Mouse (Mus musculus): Measurements from ENCODE around the gene Cfap70. TPM values are rescaled to one million over a fixed set of nuclear protein-coding genes. Genes with fewer than 3 reads are reported as not detected.
A peak's percentile ranks its signal among the peaks of the same experiment; 100 is the strongest.

Cfap70 gene
- under 1 TPM in 1 of 2 experiments, not detected in 1; 0.69 TPM for total RNA-seq (2021)
- long read RNA-seq, experiment 1, result 0 reads
- long read RNA-seq, experiment 2, result 0 reads

- DNase-seq, result peak; percentile 51 to 62
Measured at GRCm38 (mm10) chr14:20451765-20452331, at the start of gene Cfap70. Cfap70 (minus strand) TSS chr14:20452226.

GRCm38 (mm10) chr14:20499982-20500381 lies 48.0 kb upstream of the Cfap70 start:
- no peak for DNase-seq

- no peak for DNase-seq
Measured at GRCm38 (mm10) chr14:20496603-20497002, 44.6 kb upstream of the Cfap70 start, which contains the start of gene Mss51. Mss51 (minus strand) TSS chr14:20496901.

- DNase-seq, result no peak
Measured at GRCm38 (mm10) chr14:20486031-20486430, 34.0 kb upstream of the Cfap70 start.

GRCm38 (mm10) chr14:20482051-20482751 lies 30.2 kb upstream of the Cfap70 start:
- DNase-seq, result no peak

GRCm38 (mm10) chr14:20481211-20481610 lies 29.2 kb upstream of the Cfap70 start:
- peak in 1 of 2 experiments; percentile 15 for DNase-seq

- no peak for DNase-seq
Measured at GRCm38 (mm10) chr14:20480195-20480579, 28.2 kb upstream of the Cfap70 start.

- DNase-seq, result peak; percentile 84 to 89
Measured at GRCm38 (mm10) chr14:20479291-20480194, 27.5 kb upstream of the Cfap70 start, which contains the start of gene Anxa7. Anxa7 (minus strand) TSS chr14:20480133.

- DNase-seq, result peak; percentile 77 to 89
Measured at GRCm38 (mm10) chr14:20478801-20479200, 26.8 kb upstream of the Cfap70 start.

- no peak for DNase-seq
Measured at GRCm38 (mm10) chr14:20478385-20478784, 26.4 kb upstream of the Cfap70 start.

- peak in 1 of 2 experiments; percentile 22 for DNase-seq
Measured at GRCm38 (mm10) chr14:20477261-20478025, 25.4 kb upstream of the Cfap70 start.

GRCm38 (mm10) chr14:20460216-20460615 lies 8.2 kb upstream of the Cfap70 start:
- DNase-seq, result no peak

- no peak for DNase-seq
Measured at GRCm38 (mm10) chr14:20458378-20458777, 6.4 kb upstream of the Cfap70 start.

GRCm38 (mm10) chr14:20452929-20453328 lies 903 bp upstream of the Cfap70 start:
- DNase-seq, result no peak

GRCm38 (mm10) chr14:20451302-20451701 lies 724 bp downstream of the Cfap70 start:
- DNase-seq, result no peak

- no peak for DNase-seq
Measured at GRCm38 (mm10) chr14:20447209-20447608, 4.8 kb downstream of the Cfap70 start.

- no peak for DNase-seq
Measured at GRCm38 (mm10) chr14:20442252-20442651, 9.8 kb downstream of the Cfap70 start.

GRCm38 (mm10) chr14:20436976-20437375 lies 15.1 kb downstream of the Cfap70 start:
- no peak for DNase-seq

- DNase-seq, result no peak
Measured at GRCm38 (mm10) chr14:20432420-20432819, 19.6 kb downstream of the Cfap70 start.

- DNase-seq, result no peak
Measured at GRCm38 (mm10) chr14:20431726-20432125, 20.3 kb downstream of the Cfap70 start.

- no peak for DNase-seq
Measured at GRCm38 (mm10) chr14:20429833-20430232, 22.2 kb downstream of the Cfap70 start.

GRCm38 (mm10) chr14:20428593-20428992 lies 23.4 kb downstream of the Cfap70 start:
- no peak for DNase-seq

Measured in heart, adult 18-20 months (tissue).